Mouse (Mus musculus) limb, embryonic 11.5 days (tissue): ENCODE measurements around the gene Rexo4. TPM values are rescaled to one million over a fixed set of nuclear protein-coding genes. Genes with fewer than 3 reads are reported as not detected.

ENCODE experiments used
- ATAC-seq: fragments of 200-750 bp; cut with Nextera tagmentation; 2 replicates; pipeline ENCODE4 v1.8.0; 2017; ENCODE audit warnings: low read depth; ENCODE audit not compliant: insufficient number of reproducible peaks, low FRiP score, low TSS enrichment
- DNase-seq: peaks from one replicate; pipeline ENCODE4 v3.0.0-alpha.2; 2015; ENCODE audit warnings: low spot score
- H3K27ac ChIP-seq: fragments of 300-500 bp; sonication (generic); replicated peaks from 2 replicates; pipeline ENCODE4 v1.5.1; 2014; ENCODE audit warnings: low read depth, mild to moderate bottlenecking, low read length
- H3K27me3 ChIP-seq: fragments of 300-500 bp; sonication (generic); 2 replicates; pipeline ENCODE4 v1.6.1; 2014; ENCODE audit warnings: mild to moderate bottlenecking, low read length, mixed read lengths; ENCODE audit not compliant: control insufficient read depth, insufficient read depth
- H3K36me3 ChIP-seq: fragments of 300-500 bp; sonication (generic); 2 replicates; pipeline ENCODE4 v1.6.1; 2014; ENCODE audit warnings: mild to moderate bottlenecking, low read length, moderate library complexity, mixed read lengths; ENCODE audit not compliant: control insufficient read depth, insufficient read depth
- H3K4me1 ChIP-seq: fragments of 300-500 bp; sonication (generic); 2 replicates; pipeline ENCODE4 v1.6.1; 2014; ENCODE audit warnings: low read length, mixed read lengths; ENCODE audit not compliant: control insufficient read depth, insufficient read depth
- H3K4me2 ChIP-seq: fragments of 300-500 bp; sonication (generic); 2 replicates; pipeline ENCODE4 v1.6.1; 2014; ENCODE audit warnings: low read depth, mild to moderate bottlenecking, moderate library complexity; ENCODE audit not compliant: severe bottlenecking
- H3K4me3 ChIP-seq: fragments of 300-500 bp; sonication (generic); 2 replicates; pipeline ENCODE4 v1.5.1; 2014; ENCODE audit warnings: low read depth, low read length
- H3K9ac ChIP-seq: fragments of 300-500 bp; sonication (generic); 2 replicates; pipeline ENCODE4 v1.6.1; 2014; ENCODE audit warnings: mild to moderate bottlenecking, low read length
- H3K9me3 ChIP-seq: fragments of 300-500 bp; sonication (generic); 2 replicates; pipeline ENCODE4 v1.6.1; 2016; ENCODE audit warnings: low read length; ENCODE audit not compliant: control insufficient read depth
- WGBS: fragments of 180-500 bp; shearing (Covaris S2); extraction: QIAGEN DNeasy Blood & Tissue Kit; methylation state at CpG from one replicate; pipeline ENCODE4 v1.1.7; 2014; 5-methylcytosine and 5-hydroxymethylcytosine counted together
- polyA plus RNA-seq: library from polyadenylated mRNA; unstranded; fragments of >200 nt; fragmentation: Nextera tagmentation; extraction: Ambion mirVana; gene quantifications from 2 replicates; pipeline ENCODE4 v1.2.1, GENCODE M21; 2014

Rexo4 gene
- polyA plus RNA-seq, 1 experiment from 2014 or later = 66.3 TPM

DNA sequence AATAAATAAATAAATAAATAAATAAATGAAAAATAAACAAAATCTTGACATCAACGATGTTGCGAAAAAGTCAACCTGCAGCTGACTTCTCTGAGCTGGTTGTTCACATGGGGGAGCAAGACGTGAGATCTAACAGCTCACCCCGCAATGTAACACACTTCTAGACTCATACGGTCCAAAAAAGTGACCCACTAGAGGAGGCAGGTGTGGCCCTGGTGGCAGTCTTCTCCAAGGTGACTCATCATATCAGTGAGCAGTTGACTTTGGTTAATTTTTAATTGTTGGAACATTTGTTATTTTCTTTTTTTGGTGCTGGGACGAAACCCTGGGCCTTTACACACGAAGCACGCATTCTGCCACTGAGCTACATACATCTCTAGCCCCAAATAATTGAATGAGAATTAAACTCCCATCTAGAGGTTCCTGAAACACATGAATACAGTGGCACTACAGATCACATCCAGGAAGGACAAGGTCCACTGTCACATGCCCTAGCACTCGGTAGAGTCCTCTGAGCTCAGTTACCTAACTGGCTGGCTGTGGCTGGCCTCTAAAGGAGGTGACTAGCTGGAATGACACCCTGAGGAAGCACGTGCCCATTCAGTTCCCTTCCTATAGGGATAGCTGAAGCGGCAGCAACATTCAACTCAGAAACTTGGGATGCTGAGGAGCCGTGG is 7.2 kb downstream of the Rexo4 start:
- H3K36me3 ChIP-seq = peaks cover 27% of the 10 kb centered on the region
- ATAC-seq (no peak), DNase-seq (no peak)
- 93% methylated on average over 12 of the region's 12 CpGs for WGBS
- no peaks in the 10 kb centered on the region for H3K9me3 ChIP-seq
- no peak overlapping the region for H3K4me2 ChIP-seq
- no peak overlapping the region for H3K27ac ChIP-seq
- H3K4me1 ChIP-seq = no peaks in the 10 kb centered on the region
- H3K4me3 ChIP-seq = no peak overlapping the region
- H3K9ac ChIP-seq = no peak overlapping the region
- no peaks in the 10 kb centered on the region for H3K27me3 ChIP-seq

- ATAC-seq (no peak), DNase-seq (no peak)
- WGBS = 95% methylated on average over 2 of the region's 2 CpGs
- no peaks in the 10 kb centered on the region for H3K4me1 ChIP-seq
- no peak overlapping the region for H3K4me2 ChIP-seq
- no peak overlapping the region; the same call in 1 of the 2 replicates for H3K27ac ChIP-seq
- H3K27me3 ChIP-seq = no peaks in the 10 kb centered on the region
- no peak overlapping the region for H3K4me3 ChIP-seq
- H3K9me3 ChIP-seq = no peaks in the 10 kb centered on the region
- no peak overlapping the region for H3K9ac ChIP-seq
- H3K36me3 ChIP-seq = peaks cover 24% of the 10 kb centered on the region
Observed at GRCm38 (mm10) chr2:26954735-26955395, 9.3 kb downstream of the Rexo4 start.

DNA sequence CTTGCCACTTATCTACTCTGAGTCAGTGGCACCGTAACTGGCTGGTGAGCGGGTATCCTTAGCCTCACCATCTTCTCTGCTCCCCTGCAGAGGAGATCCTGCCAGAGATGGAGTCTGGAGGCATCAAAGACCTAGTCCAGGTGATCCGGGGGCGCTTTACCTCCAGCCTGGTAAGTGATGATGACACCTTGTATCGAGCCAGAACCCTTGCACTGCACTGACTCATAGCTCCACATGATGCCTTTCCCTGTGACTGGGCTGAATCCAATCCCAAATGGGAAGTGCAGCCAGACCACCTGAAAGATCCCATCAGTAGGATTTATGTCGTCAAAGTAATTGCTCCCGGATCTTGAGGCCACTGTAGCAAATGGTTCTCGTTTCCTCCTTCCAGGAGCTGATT is 11.3 kb downstream of the Rexo4 start:
- 80% methylated on average over 8 of the region's 8 CpGs for WGBS
- H3K9me3 ChIP-seq = no peaks in the 10 kb centered on the region
- no peak overlapping the region for H3K9ac ChIP-seq
- no peak for DNase-seq
- peaks cover 24% of the 10 kb centered on the region for H3K36me3 ChIP-seq
- no peak for ATAC-seq
- no peaks in the 10 kb centered on the region for H3K4me1 ChIP-seq
- no peak overlapping the region for H3K4me3 ChIP-seq
- no peaks in the 10 kb centered on the region for H3K27me3 ChIP-seq
- no peak overlapping the region for H3K4me2 ChIP-seq
- H3K27ac ChIP-seq = no peak overlapping the region

- Histone ChIP-seq H3K9me3 (no peaks in the 10 kb centered on the region), H3K4me1 (no peaks in the 10 kb centered on the region), H3K4me3 (no peak overlapping the region), H3K27me3 (no peaks in the 10 kb centered on the region), H3K9ac (no peak overlapping the region), H3K36me3 (peaks cover 19% of the 10 kb centered on the region), H3K4me2 (no peak overlapping the region), H3K27ac (no peak overlapping the region)
- 93% methylated on average over 4 of the region's 4 CpGs for WGBS
- ATAC-seq (no peak), DNase-seq (no peak)
Observed at GRCm38 (mm10) chr2:26952193-26952592, 12.0 kb downstream of the Rexo4 start.

GRCm38 (mm10) chr2:26951346-26951905 is 12.8 kb downstream of the Rexo4 start:
- no peak overlapping the region for H3K4me2 ChIP-seq
- H3K9me3 ChIP-seq = no peaks in the 10 kb centered on the region
- 95% methylated on average over 8 of the region's 8 CpGs for WGBS
- H3K4me3 ChIP-seq = no peak overlapping the region
- ATAC-seq = no peak
- no peak for DNase-seq
- peaks cover 17% of the 10 kb centered on the region for H3K36me3 ChIP-seq
- H3K27me3 ChIP-seq = no peaks in the 10 kb centered on the region
- H3K27ac ChIP-seq = no peak overlapping the region
- no peak overlapping the region for H3K9ac ChIP-seq
- no peaks in the 10 kb centered on the region for H3K4me1 ChIP-seq

- DNase-seq (no peak), ATAC-seq (no peak)
- peaks cover 15% of the 10 kb centered on the region for H3K36me3 ChIP-seq
- H3K27me3 ChIP-seq = no peaks in the 10 kb centered on the region
- H3K9me3 ChIP-seq = no peaks in the 10 kb centered on the region
- H3K4me3 ChIP-seq = no peak overlapping the region
- no peak overlapping the region for H3K9ac ChIP-seq
- no peaks in the 10 kb centered on the region for H3K4me1 ChIP-seq
- WGBS = 84% methylated on average over 2 of the region's 2 CpGs
- no peak overlapping the region for H3K27ac ChIP-seq
- H3K4me2 ChIP-seq = no peak overlapping the region
Observed at GRCm38 (mm10) chr2:26950411-26950810, 13.8 kb downstream of the Rexo4 start.

GRCm38 (mm10) chr2:26943253-26943652 is 20.9 kb downstream of the Rexo4 start:
- Histone ChIP-seq H3K4me1 (no peaks in the 10 kb centered on the region), H3K9ac (no peak overlapping the region), H3K27me3 (no peaks in the 10 kb centered on the region), H3K4me2 (no peak overlapping the region), H3K27ac (no peak overlapping the region), H3K4me3 (no peak overlapping the region), H3K36me3 (no peaks in the 10 kb centered on the region; the same call in 1 of the 2 replicates), H3K9me3 (no peaks in the 10 kb centered on the region)
- 87% methylated on average over 3 of the region's 3 CpGs for WGBS
- DNase-seq (no peak), ATAC-seq (no peak)

DNA sequence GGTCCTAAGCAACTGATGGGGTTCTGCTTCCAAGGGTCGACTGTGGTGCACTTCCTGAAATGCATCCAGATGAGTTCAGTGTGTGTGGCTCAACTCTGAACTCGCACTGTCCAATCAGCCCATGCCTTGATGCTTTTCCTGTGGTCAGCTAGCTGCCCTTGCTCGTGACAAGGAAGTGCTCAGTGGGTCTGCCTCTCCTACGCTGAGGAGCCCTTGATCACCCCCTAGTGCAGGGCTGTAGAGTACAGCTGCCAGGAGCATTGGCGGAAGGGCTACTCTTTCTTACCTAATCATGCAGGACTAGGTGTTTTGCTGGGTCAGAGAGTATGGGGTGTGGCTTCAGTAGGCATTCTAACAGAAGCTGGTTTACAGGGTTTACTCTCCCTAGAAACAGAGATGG is 22.6 kb downstream of the Rexo4 start:
- Histone ChIP-seq H3K4me1 (no peaks in the 10 kb centered on the region), H3K27me3 (no peaks in the 10 kb centered on the region), H3K9me3 (no peaks in the 10 kb centered on the region), H3K4me2 (no peak overlapping the region), H3K27ac (no peak overlapping the region), H3K9ac (no peak overlapping the region), H3K36me3 (no peaks in the 10 kb centered on the region), H3K4me3 (no peak overlapping the region)
- ATAC-seq (no peak), DNase-seq (no peak)
- WGBS = 43% methylated on average over 5 of the region's 5 CpGs
